Mouse (Mus musculus) cerebellum, adult 2 months (tissue): ENCODE results near the gene Ank2.

Experiments used
- CTCF ChIP-seq: fragments of 200-500 bp; IDR thresholded peaks from 2 replicates; pipeline ENCODE4 v1.5.1; 2011; ENCODE audit warnings: low read depth, mild to moderate bottlenecking, control low read depth, low read length, moderate library complexity, borderline replicate concordance; ENCODE audit not compliant: insufficient read depth
- POLR2A ChIP-seq: fragments of 200-500 bp; IDR thresholded peaks from 2 replicates; pipeline ENCODE4 v1.6.1; 2011; ENCODE audit warnings: low read length, control low read depth, borderline replicate concordance; ENCODE audit not compliant: insufficient read depth

- TF ChIP-seq CTCF (no peak), POLR2A (no peak)
These were observed 385.9 kb downstream of the Ank2 start for GRCm38 (mm10) chr3:127113238-127113637.
